Mouse (Mus musculus) spleen, adult 2 months (tissue): ENCODE results near the gene Exosc9. TPM values are rescaled to one million over a fixed set of nuclear protein-coding genes. Genes with fewer than 3 reads are reported as not detected.
A peak's percentile ranks its signal among the peaks of the same experiment; 100 is the strongest.

ENCODE experiments used
- DNase-seq, 2 experiments: peaks; one replicate each; pipeline versions ENCODE4 v3.0.0 to v3.0.0-alpha.2; 2012 to 2021; ENCODE audit warnings: low spot score in 2 of 2, low read depth in 1 of 2
- H3K27ac ChIP-seq: fragments of 200-500 bp; 2 replicates; pipeline ENCODE4 v1.5.1; 2012; ENCODE audit warnings: low read length, inconsistent platforms; ENCODE audit not compliant: insufficient read depth
- H3K27me3 ChIP-seq: fragments of 200-500 bp; 2 replicates; pipeline ENCODE4 v1.6.1; 2012; ENCODE audit warnings: mild to moderate bottlenecking, moderate library complexity, low read length, inconsistent platforms; ENCODE audit not compliant: control insufficient read depth, insufficient read depth
- H3K36me3 ChIP-seq: fragments of 200-500 bp; 2 replicates; pipeline ENCODE4 v1.6.1; 2012; ENCODE audit warnings: mild to moderate bottlenecking, low read length, inconsistent platforms; ENCODE audit not compliant: control insufficient read depth, insufficient read depth
- H3K4me1 ChIP-seq: fragments of 200-500 bp; 2 replicates; pipeline ENCODE4 v1.6.1; 2011; ENCODE audit warnings: inconsistent platforms; ENCODE audit not compliant: control insufficient read depth, insufficient read depth, insufficient read length
- H3K4me3 ChIP-seq: fragments of 200-500 bp; 2 replicates; pipeline ENCODE4 v1.5.1; 2011; ENCODE audit warnings: mild to moderate bottlenecking, inconsistent platforms; ENCODE audit not compliant: insufficient read depth, insufficient read length; ENCODE audit errors: extremely low read depth
- CTCF ChIP-seq: fragments of 200-500 bp; IDR thresholded peaks from 2 replicates; pipeline ENCODE4 v1.5.1; 2011; ENCODE audit warnings: mild to moderate bottlenecking, inconsistent platforms; ENCODE audit not compliant: insufficient read depth, insufficient read length, insufficient replicate concordance; ENCODE audit errors: extremely low read depth
- POLR2A ChIP-seq: fragments of 200-500 bp; IDR thresholded peaks from 2 replicates; pipeline ENCODE4 v1.6.1; 2011; ENCODE audit warnings: low read depth, low read length, inconsistent platforms
- WGBS: fragments of 180-500 bp; shearing (Covaris S2); methylation state at CpG from one replicate; pipeline ENCODE4 v1.1.7; 2018; 5-methylcytosine and 5-hydroxymethylcytosine counted together
- polyA plus RNA-seq: library from polyadenylated mRNA; depleted of rRNA; stranded (reverse); fragments of >200 nt; gene quantifications from 2 replicates; pipeline ENCODE4 v1.2.3, GENCODE M21; 2012

The Exosc9 gene
- polyA plus RNA-seq, 1 experiment, result 3.9 TPM

DNA sequence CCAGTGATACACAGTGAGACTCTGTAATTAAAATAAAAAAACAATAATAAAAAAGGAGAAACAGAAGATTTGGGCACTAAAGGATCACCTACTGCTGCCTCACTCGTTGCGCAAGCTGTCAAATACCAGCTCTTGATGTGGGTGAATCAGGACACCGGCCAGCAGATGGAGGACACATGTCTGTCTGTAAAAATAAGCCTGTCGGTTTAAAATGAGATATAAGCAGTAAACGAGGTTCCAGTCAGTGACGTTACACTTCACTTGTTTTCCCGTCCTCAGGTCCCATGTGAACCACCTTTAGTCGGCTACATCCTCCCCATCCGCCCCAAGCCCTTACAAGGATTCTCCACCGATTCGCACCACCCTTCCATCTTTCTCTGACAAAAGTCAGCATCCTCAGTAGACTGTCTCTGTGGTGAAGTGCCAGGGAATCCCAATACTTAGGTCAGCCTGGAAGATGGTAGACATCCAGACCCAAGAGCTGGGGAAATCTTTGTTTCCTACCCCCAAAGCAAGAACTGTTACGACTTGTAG is 488 bp upstream of the Exosc9 start:
- Histone ChIP-seq H3K36me3 (peaks cover 2% of the 10 kb centered on the region; the same call in 1 of the 2 replicates), H3K27me3 (no peaks in the 10 kb centered on the region), H3K4me3 (peak overlapping the region; percentile 84), H3K4me1 (peaks cover 4% of the 10 kb centered on the region; the same call in 1 of the 2 replicates), H3K27ac (no peak overlapping the region)
- TF ChIP-seq POLR2A, result no peak
- no peak for TF ChIP-seq CTCF
- WGBS, result 10% methylated on average over 12 of the region's 12 CpGs
- DNase-seq, result no peak

DNA sequence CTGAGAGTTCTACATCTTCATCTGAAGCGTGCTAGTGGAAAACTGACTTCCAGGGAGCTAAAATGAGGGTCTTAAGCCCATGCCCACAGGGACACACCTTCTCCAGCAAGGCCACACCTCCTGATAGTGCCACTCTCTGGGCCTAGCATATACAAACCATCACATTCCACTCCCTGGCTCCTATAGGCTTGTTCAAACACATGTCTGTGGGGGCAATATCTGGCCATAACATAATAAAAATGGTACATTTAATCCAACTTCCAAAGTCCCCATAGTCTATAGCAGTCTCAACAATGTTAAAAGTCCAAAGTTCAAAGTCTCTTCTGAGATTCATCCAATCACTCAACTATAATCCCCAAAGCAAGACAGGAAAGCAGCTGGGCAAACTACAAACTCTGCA is 5.2 kb downstream of the Exosc9 start:
- no peak for TF ChIP-seq CTCF
- no peak for TF ChIP-seq POLR2A
- peaks cover 19% of the 10 kb centered on the region for H3K36me3 ChIP-seq
- WGBS, result 88% methylated on average over 1 of the region's 1 CpGs
- no peak overlapping the region for H3K4me3 ChIP-seq
- H3K27ac ChIP-seq, result no peak overlapping the region
- no peak for DNase-seq
- H3K27me3 ChIP-seq, result no peaks in the 10 kb centered on the region
- H3K4me1 ChIP-seq, result no peaks in the 10 kb centered on the region

DNA sequence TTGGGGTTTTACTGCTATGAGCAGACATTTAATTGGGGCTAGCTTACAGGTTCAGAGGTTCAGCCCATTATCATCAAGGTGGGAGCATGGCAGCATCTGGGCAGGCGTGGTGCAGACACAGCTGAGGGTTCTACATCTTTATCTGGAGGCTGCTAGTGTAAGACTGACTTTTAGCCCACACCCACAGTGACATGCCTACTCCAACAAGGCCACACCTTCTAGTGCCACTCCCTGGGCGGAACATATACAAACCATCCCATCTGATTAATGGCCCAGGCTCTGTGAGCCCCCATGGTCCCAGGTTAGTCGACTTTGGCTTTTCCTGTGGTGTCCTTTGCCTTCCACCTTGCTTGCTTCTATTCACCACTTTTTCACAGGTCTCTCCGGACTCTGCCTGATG is 7.2 kb downstream of the Exosc9 start:
- no peak overlapping the region for H3K4me3 ChIP-seq
- no peak for DNase-seq
- WGBS, result 73% methylated on average over 4 of the region's 4 CpGs

GRCm38 (mm10) chr3:36563666-36564065 is 11.3 kb downstream of the Exosc9 start:
- H3K4me1 ChIP-seq, result no peaks in the 10 kb centered on the region
- TF ChIP-seq POLR2A (no peak), CTCF (no peak)
- no peaks in the 10 kb centered on the region for H3K27me3 ChIP-seq
- peaks cover 26% of the 10 kb centered on the region for H3K36me3 ChIP-seq
- H3K4me3 ChIP-seq, result no peak overlapping the region
- WGBS, result 91% methylated on average over 3 of the region's 3 CpGs
- H3K27ac ChIP-seq, result no peak overlapping the region
- DNase-seq, result no peak

More for the DNA sequence above, 7.2 kb downstream of the Exosc9 start:
- no peaks in the 10 kb centered on the region for H3K4me1 ChIP-seq
- peaks cover 27% of the 10 kb centered on the region for H3K36me3 ChIP-seq
- TF ChIP-seq CTCF (no peak), POLR2A (no peak)
- H3K27me3 ChIP-seq, result no peaks in the 10 kb centered on the region
- H3K27ac ChIP-seq, result no peak overlapping the region

DNA sequence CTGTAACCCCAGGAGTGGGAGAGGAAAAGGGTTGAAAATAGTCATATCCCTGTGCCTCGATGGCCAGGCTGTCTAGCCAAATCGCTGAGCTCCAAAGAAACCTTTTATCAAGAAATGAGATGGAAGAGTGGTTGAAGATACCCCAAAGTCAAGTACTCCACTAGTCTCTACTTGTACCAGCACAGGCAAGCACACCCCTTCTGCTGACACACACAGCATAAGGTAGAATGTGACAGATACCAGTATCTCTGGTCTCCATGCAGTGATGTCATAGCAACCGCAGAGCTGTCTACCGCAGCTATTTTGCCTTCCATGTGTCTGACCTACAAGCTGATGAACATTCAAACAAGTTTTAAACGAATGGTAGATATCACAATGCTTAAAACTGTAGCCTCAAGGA is 17.4 kb downstream of the Exosc9 start:
- H3K27me3 ChIP-seq, result no peaks in the 10 kb centered on the region

GRCm38 (mm10) chr3:36571361-36571826 is 19.0 kb downstream of the Exosc9 start:
- Histone ChIP-seq H3K36me3 (peaks cover 2% of the 10 kb centered on the region), H3K27me3 (no peaks in the 10 kb centered on the region), H3K4me3 (peak overlapping the region; percentile 67), H3K4me1 (peaks cover 8% of the 10 kb centered on the region), H3K27ac (no peak overlapping the region)
- TF ChIP-seq POLR2A (no peak), CTCF (no peak)
- no peak for DNase-seq
- under 1% methylated on average over 46 of the region's 46 CpGs for WGBS

More for the DNA sequence above, 17.4 kb downstream of the Exosc9 start:
- no peak overlapping the region for H3K4me3 ChIP-seq
- peaks cover 6% of the 10 kb centered on the region for H3K36me3 ChIP-seq
- peaks cover 8% of the 10 kb centered on the region for H3K4me1 ChIP-seq
- no peak for DNase-seq
- 77% methylated on average over 5 of the region's 5 CpGs for WGBS
- no peak overlapping the region for H3K27ac ChIP-seq
- no peak for TF ChIP-seq POLR2A
- no peak for TF ChIP-seq CTCF

GRCm38 (mm10) chr3:36571827-36572378 is 19.5 kb downstream of the Exosc9 start, which contains the start of gene Ccna2:
Gene Ccna2, minus strand, starts transcription at chr3:36572150.
- Histone ChIP-seq H3K27ac (peak within 1 kb of the TSS; percentile 72), H3K4me3 (peak within 1 kb of the TSS; percentile 67), H3K36me3 (no peaks in the 10 kb centered on the region), H3K4me1 (peaks cover 8% of the 10 kb centered on the region), H3K27me3 (no peaks in the 10 kb centered on the region)
- DNase-seq, result peak; percentile 93 to 96
- under 1% methylated on average over 58 of the region's 60 CpGs for WGBS
- peak; percentile 57; the same call in 1 of the 2 replicates for TF ChIP-seq CTCF
- no peak for TF ChIP-seq POLR2A
